Mouse (Mus musculus) left cerebral cortex, postnatal 10 days (tissue): ENCODE measurements around the gene Sipa1l2. TPM values are rescaled to one million over a fixed set of nuclear protein-coding genes. Genes with fewer than 3 reads are reported as not detected.

Source experiments
- DNase-seq, 2 experiments: peaks; one replicate each; pipeline ENCODE4 v3.0.0; 2021 to 2022; ENCODE audit warnings: low spot score in 2 of 2, mixed read lengths in 1 of 2; ENCODE audit errors: extremely low spot score in 1 of 2
- intact Hi-C: fragments of 180-260 bp; cut with DNase I; formaldehyde crosslinking; loops from one replicate; pipeline ENCODE4 v1.15.1; 2025
- total RNA-seq, 2 experiments: library from RNA; stranded (reverse); gene quantifications; 2 replicates each; pipeline ENCODE4 v1.2.3; 2021

Sipa1l2 gene
- 10 to 100 TPM; 36.6 to 38.6 TPM for total RNA-seq

- peak; percentile 94 to 99 for DNase-seq
- intact Hi-C loops = loop anchor here (5.0 to 10.0 kb wide), 8 partner anchors 92 to 495 kb away; partner anchors contain the start of gene Ntpcr
These were observed at the start of gene Sipa1l2 for GRCm38 (mm10) chr8:125569533-125570365. Gene Sipa1l2 (minus strand): TSS chr8:125569808.

- DNase-seq = no peak
- intact Hi-C loops = no loop called here
These were observed 49.1 kb upstream of the Sipa1l2 start for GRCm38 (mm10) chr8:125618543-125619335.

- DNase-seq = no peak
- intact Hi-C loops = no loop called here
These were observed 47.3 kb upstream of the Sipa1l2 start for GRCm38 (mm10) chr8:125616935-125617334.

GRCm38 (mm10) chr8:125616039-125616438, 46.4 kb upstream of the Sipa1l2 start:
- intact Hi-C loops = no loop called here
- DNase-seq = no peak

GRCm38 (mm10) chr8:125613552-125613951, 43.9 kb upstream of the Sipa1l2 start:
- intact Hi-C loops = no loop called here
- no peak for DNase-seq

- no peak for DNase-seq
- intact Hi-C loops = no loop called here
These were observed 42.4 kb upstream of the Sipa1l2 start for GRCm38 (mm10) chr8:125611799-125612560.

GRCm38 (mm10) chr8:125611024-125611798, 41.6 kb upstream of the Sipa1l2 start:
- intact Hi-C loops = no loop called here
- DNase-seq = peak; percentile 42 to 51

GRCm38 (mm10) chr8:125609737-125610136, 40.1 kb upstream of the Sipa1l2 start:
- intact Hi-C loops = no loop called here
- no peak for DNase-seq

- no peak for DNase-seq
- intact Hi-C loops = no loop called here
These were observed 38.2 kb upstream of the Sipa1l2 start for GRCm38 (mm10) chr8:125607714-125608223.

- intact Hi-C loops = no loop called here
- no peak for DNase-seq
These were observed 37.3 kb upstream of the Sipa1l2 start for GRCm38 (mm10) chr8:125606937-125607336.

- no peak for DNase-seq
- intact Hi-C loops = no loop called here
These were observed 35.4 kb upstream of the Sipa1l2 start for GRCm38 (mm10) chr8:125604817-125605512.

- intact Hi-C loops = no loop called here
- DNase-seq = no peak
These were observed 34.7 kb upstream of the Sipa1l2 start for GRCm38 (mm10) chr8:125604213-125604816.

- DNase-seq = no peak
- intact Hi-C loops = no loop called here
These were observed 33.8 kb upstream of the Sipa1l2 start for GRCm38 (mm10) chr8:125603312-125603840.

- intact Hi-C loops = no loop called here
These were observed 30.6 kb upstream of the Sipa1l2 start for GRCm38 (mm10) chr8:125600033-125600686.

GRCm38 (mm10) chr8:125595571-125596508, 26.2 kb upstream of the Sipa1l2 start:
- intact Hi-C loops = no loop called here
- peak in 1 of 2 experiments; percentile 29 for DNase-seq

More at GRCm38 (mm10) chr8:125600033-125600686, 30.6 kb upstream of the Sipa1l2 start:
- DNase-seq = no peak
